9 mouse cellular contexts compared by ENCODE assay signal in the genomic region with DNA sequence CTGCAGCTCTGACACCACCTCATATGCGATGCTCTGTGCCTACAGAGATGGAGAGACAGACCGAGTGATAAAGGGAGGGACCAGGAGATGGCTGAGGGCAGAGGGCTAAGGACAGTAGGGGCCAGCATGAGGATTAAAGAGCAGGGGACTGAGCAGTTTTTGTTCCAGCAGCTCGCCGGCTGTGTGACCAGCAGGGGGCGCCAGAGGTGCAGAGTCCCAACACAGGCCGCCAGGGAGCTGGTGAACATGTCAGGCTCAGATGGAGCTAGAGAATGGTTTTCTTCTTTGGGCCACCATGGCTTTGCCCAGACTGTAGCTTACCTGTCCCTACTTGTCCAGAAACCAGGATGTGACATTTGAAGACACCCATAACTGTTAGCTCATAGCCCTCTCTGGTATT. TPM values are rescaled to one million over a fixed set of nuclear protein-coding genes. Genes with fewer than 3 reads are reported as not detected.
DNase-seq lines count a peak whose midpoint lies in the region; ATAC-seq and TF ChIP-seq lines count a peak whose summit lies in the region.
"Had no signal": no experiment of that assay in that cellular context is flagged by ENCODE, and none has a peak within 500 bp of the region (broad histone marks: within the 10 kb centered on the region; RNA-seq: fewer than 3 reads in every experiment).

No protein-coding gene starts in this region.

- TF ChIP-seq POLR2A in kidney, adult 2 months (IDR thresholded peaks at IDR 0.05; ENCODE audit: low read depth, low read length) = no peak

- H3K27me3 ChIP-seq in kidney, adult 2 months (replicated peaks; ENCODE audit: control insufficient read depth, insufficient read depth, low read length) = no peaks in the 10 kb centered on the region
- 0 out of 2 replicates have a peak, but pooled peaks cover 3% of the 10 kb centered on the region for H3K27me3 ChIP-seq in kidney, embryonic 15.5 days
- H3K27me3 ChIP-seq in liver, postnatal 0 days (ENCODE audit: insufficient read depth, low read length) = peaks cover 8% of the 10 kb centered on the region; the same call in 1 of the 2 replicates
- no peaks in the 10 kb centered on the region for H3K27me3 ChIP-seq in neural tube, embryonic 14.5 days (ENCODE audit: control insufficient read depth, insufficient read depth, low read length)

- H3K27ac ChIP-seq in kidney, adult 2 months (ENCODE audit: insufficient read depth, low read depth, low read length) = no peak overlapping the region
- H3K27ac ChIP-seq in kidney, embryonic 15.5 days = no peak overlapping the region
- H3K27ac ChIP-seq in liver, postnatal 0 days (ENCODE audit: low read depth) = peak overlapping the region; percentile 94
- H3K27ac ChIP-seq in neural tube, embryonic 14.5 days (ENCODE audit: low read depth, low read length) = no peak overlapping the region
- H3K27ac ChIP-seq: embryonic facial prominence, embryonic 15.5 days had no signal

- no peaks in the 10 kb centered on the region for H3K9me3 ChIP-seq in kidney, embryonic 15.5 days (replicated peaks)
- H3K9me3 ChIP-seq in liver, postnatal 0 days (ENCODE audit: low read length) = no peaks in the 10 kb centered on the region
- no peaks in the 10 kb centered on the region for H3K9me3 ChIP-seq in neural tube, embryonic 14.5 days (ENCODE audit: control insufficient read depth, low read length)
- H3K9me3 ChIP-seq: embryonic facial prominence, embryonic 15.5 days had no signal

- TF ChIP-seq CTCF in kidney, adult 2 months (conservative IDR thresholded peaks at IDR 0.05; ENCODE audit: insufficient read depth, insufficient read length, low read depth, low read length) = peak; percentile 93
- peak; percentile 99 for TF ChIP-seq CTCF in liver, postnatal 0 days (IDR thresholded peaks at IDR 0.05; ENCODE audit: low read depth)

- peak; percentile 92 for DNase-seq in kidney, adult 2 months
- DNase-seq in cerebellum, postnatal 14 days = peak; percentile 92 to 96
- peak; percentile 91 for DNase-seq in gastrocnemius, postnatal 14 days
- peak; percentile 92 for DNase-seq in layer of hippocampus, adult 11-12 months (ENCODE audit: low spot score)
- DNase-seq in liver, postnatal 0 days = peak; percentile 96
- DNase-seq in testis, postnatal 10 days (ENCODE audit: low spot score) = peak; percentile 97

- 3% methylated on average over 6 of the region's 6 CpGs for WGBS in kidney, adult 2 months
- WGBS in kidney, embryonic 15.5 days = 0% methylated on average over 6 of the region's 6 CpGs
- WGBS in liver, postnatal 0 days (ENCODE audit: insufficient replicate concordance) = 1% methylated on average over 6 of the region's 6 CpGs
- WGBS in neural tube, embryonic 14.5 days = under 1% methylated on average over 6 of the region's 6 CpGs

- intact Hi-C loops in gastrocnemius, postnatal 14 days (cut with DNase I; ENCODE audit: low total_unique reads) = loop anchor here (2.0 to 5.0 kb wide), 2 partner anchors 24 to 122 kb away; a partner anchor contains a TSS

- H3K9ac ChIP-seq in kidney, embryonic 15.5 days = no peak overlapping the region
- peak overlapping the region; percentile 31 for H3K9ac ChIP-seq in liver, postnatal 0 days (replicated peaks)
- no peak overlapping the region for H3K9ac ChIP-seq in neural tube, embryonic 14.5 days (replicated peaks; ENCODE audit: low read depth, low read length)
- H3K9ac ChIP-seq: embryonic facial prominence, embryonic 15.5 days had no signal

- no peak for TF ChIP-seq EP300 in liver, postnatal 0 days (IDR thresholded peaks at IDR 0.05; ENCODE audit: low read depth)

- H3K4me1 ChIP-seq in kidney, adult 2 months (ENCODE audit: control insufficient read depth, insufficient read depth, low read length) = peaks cover 3% of the 10 kb centered on the region; the same call in 1 of the 2 replicates
- H3K4me1 ChIP-seq in kidney, embryonic 15.5 days = peaks cover 19% of the 10 kb centered on the region
- H3K4me1 ChIP-seq in liver, postnatal 0 days (ENCODE audit: insufficient read depth) = peaks cover 27% of the 10 kb centered on the region
- no peaks in the 10 kb centered on the region for H3K4me1 ChIP-seq in neural tube, embryonic 14.5 days (ENCODE audit: control insufficient read depth, insufficient read depth, low read length)

- H3K4me2 ChIP-seq in kidney, embryonic 15.5 days = no peak overlapping the region
- peak overlapping the region; percentile 38; the same call in 1 of the 2 replicates for H3K4me2 ChIP-seq in liver, postnatal 0 days (ENCODE audit: low read depth, low read length)
- no peak overlapping the region for H3K4me2 ChIP-seq in neural tube, embryonic 14.5 days (ENCODE audit: low read depth, low read length)
- H3K4me2 ChIP-seq: embryonic facial prominence, embryonic 15.5 days had no signal

- no peak overlapping the region for H3K4me3 ChIP-seq in kidney, adult 2 months (ENCODE audit: insufficient read depth, low read depth, low read length)
- H3K4me3 ChIP-seq in kidney, embryonic 15.5 days (replicated peaks) = no peak overlapping the region
- no peak overlapping the region for H3K4me3 ChIP-seq in liver, postnatal 0 days (ENCODE audit: low read depth, low read length)
- H3K4me3 ChIP-seq in neural tube, embryonic 14.5 days (ENCODE audit: low read depth, low read length) = no peak overlapping the region
- H3K4me3 ChIP-seq: embryonic facial prominence, embryonic 15.5 days had no signal

- no peaks in the 10 kb centered on the region for H3K36me3 ChIP-seq in kidney, adult 2 months (ENCODE audit: control insufficient read depth, insufficient read depth, low read length)
- H3K36me3 ChIP-seq in kidney, embryonic 15.5 days = no peaks in the 10 kb centered on the region
- H3K36me3 ChIP-seq in liver, postnatal 0 days (replicated peaks; ENCODE audit: insufficient read depth, low read length) = no peaks in the 10 kb centered on the region
- no peaks in the 10 kb centered on the region for H3K36me3 ChIP-seq in neural tube, embryonic 14.5 days (ENCODE audit: control insufficient read depth, insufficient read depth, low read length)
- H3K36me3 ChIP-seq: embryonic facial prominence, embryonic 15.5 days had no signal

- no peak for ATAC-seq in kidney, embryonic 15.5 days (replicated peaks; ENCODE audit: low FRiP score)
- ATAC-seq in liver, postnatal 0 days = no peak
- ATAC-seq in neural tube, embryonic 14.5 days (ENCODE audit: low read depth) = peak; percentile 3; the same call in 1 of the 2 replicates

RNA-seq across cellular contexts. Expression of a gene that starts 5.0 kb away (rescaled TPM):
- polyA plus RNA-seq in kidney, adult 2 months (2012; rRNA removed) = 19.8 and 26.2 TPM in 2 replicates
- 5.0 and 6.5 TPM in 2 replicates for polyA plus RNA-seq in kidney, embryonic 15.5 days (2015; fragmentation: Nextera tagmentation; extraction: Ambion mirVana)
- 10 to 100 TPM in 1 of 2 experiments, 1 to 10 TPM in 1; 4.8 to 71.3 TPM for total RNA-seq in gastrocnemius, postnatal 14 days (2021)
- polyA plus RNA-seq in liver, postnatal 0 days (2015; fragmentation: Nextera tagmentation; extraction: Ambion mirVana) = 6.1 and 6.2 TPM in 2 replicates
- 8.9 and 9.3 TPM in 2 replicates for polyA plus RNA-seq in neural tube, embryonic 14.5 days (2014; fragmentation: Nextera tagmentation; extraction: Ambion mirVana)

RNA-seq across cellular contexts. Expression of a gene that starts 18.5 kb away (rescaled TPM):
- 9.4 and 11.0 TPM in 2 replicates for polyA plus RNA-seq in kidney, adult 2 months (2012; rRNA removed)
- 2.6 and 2.9 TPM in 2 replicates for polyA plus RNA-seq in kidney, embryonic 15.5 days (2015; fragmentation: Nextera tagmentation; extraction: Ambion mirVana)
- total RNA-seq in gastrocnemius, postnatal 14 days (2021) = 1 to 10 TPM; 5.4 to 6.6 TPM
- polyA plus RNA-seq in liver, postnatal 0 days (2015; fragmentation: Nextera tagmentation; extraction: Ambion mirVana) = 0.19 and 0.45 TPM in 2 replicates
- 12.6 and 13.0 TPM in 2 replicates for polyA plus RNA-seq in neural tube, embryonic 14.5 days (2014; fragmentation: Nextera tagmentation; extraction: Ambion mirVana)

RNA-seq across cellular contexts. Expression of a gene that starts 29.2 kb away (rescaled TPM):
- 48.9 and 49.2 TPM in 2 replicates for polyA plus RNA-seq in kidney, adult 2 months (2012; rRNA removed)
- 115 and 123 TPM in 2 replicates for polyA plus RNA-seq in kidney, embryonic 15.5 days (2015; fragmentation: Nextera tagmentation; extraction: Ambion mirVana)
- total RNA-seq in gastrocnemius, postnatal 14 days (2021) = 10 to 100 TPM; 50.3 to 50.9 TPM
- polyA plus RNA-seq in liver, postnatal 0 days (2015; fragmentation: Nextera tagmentation; extraction: Ambion mirVana) = 34.3 and 37.9 TPM in 2 replicates
- polyA plus RNA-seq in neural tube, embryonic 14.5 days (2014; fragmentation: Nextera tagmentation; extraction: Ambion mirVana) = 155 and 159 TPM in 2 replicates

RNA-seq across cellular contexts. Expression of a gene that starts 36.3 kb away (rescaled TPM):
- 0.42 and 0.48 TPM in 2 replicates for polyA plus RNA-seq in kidney, adult 2 months (2012; rRNA removed)
- 0.09 and 0.12 TPM in 2 replicates for polyA plus RNA-seq in kidney, embryonic 15.5 days (2015; fragmentation: Nextera tagmentation; extraction: Ambion mirVana)
- under 1 TPM in 1 of 2 experiments, not detected in 1; 0.09 TPM for total RNA-seq in gastrocnemius, postnatal 14 days (2021)
- polyA plus RNA-seq in liver, postnatal 0 days (2015; fragmentation: Nextera tagmentation; extraction: Ambion mirVana) = 0.19 and 0.25 TPM in 2 replicates
- not detected in 2 replicates for polyA plus RNA-seq in neural tube, embryonic 14.5 days (2014; fragmentation: Nextera tagmentation; extraction: Ambion mirVana)

RNA-seq across cellular contexts. Expression of a gene that starts 39.7 kb away (rescaled TPM):
- 25.3 and 27.4 TPM in 2 replicates for polyA plus RNA-seq in kidney, adult 2 months (2012; rRNA removed)
- polyA plus RNA-seq in kidney, embryonic 15.5 days (2015; fragmentation: Nextera tagmentation; extraction: Ambion mirVana) = 12.9 and 18.1 TPM in 2 replicates
- 1 to 10 TPM; 5.2 to 7.0 TPM for total RNA-seq in gastrocnemius, postnatal 14 days (2021)
- 5.2 and 6.0 TPM in 2 replicates for polyA plus RNA-seq in liver, postnatal 0 days (2015; fragmentation: Nextera tagmentation; extraction: Ambion mirVana)
- 20.2 and 23.4 TPM in 2 replicates for polyA plus RNA-seq in neural tube, embryonic 14.5 days (2014; fragmentation: Nextera tagmentation; extraction: Ambion mirVana)
